Mouse (Mus musculus) G1E (cell line): Measurements from ENCODE around the gene Kif26a. TPM values are rescaled to one million over a fixed set of nuclear protein-coding genes. Genes with fewer than 3 reads are reported as not detected.

ENCODE experiments used
- ATAC-seq: 2 replicates; pipeline ENCODE4 v1.8.0; 2016; ENCODE audit warnings: mild to moderate bottlenecking; ENCODE audit not compliant: insufficient number of reproducible peaks, poor library complexity, low FRiP score, severe bottlenecking; ENCODE audit errors: extremely low read depth
- DNase-seq: peaks from one replicate; pipeline ENCODE4 v3.0.0; 2012; ENCODE audit warnings: low spot score
- H3K27me3 ChIP-seq: 2 replicates; pipeline ENCODE4 v1.6.1; 2012; ENCODE audit warnings: mild to moderate bottlenecking, low read length, inconsistent platforms; ENCODE audit not compliant: insufficient read depth
- H3K36me3 ChIP-seq: replicated peaks from 2 replicates; pipeline ENCODE3; 2012; ENCODE audit warnings: mild to moderate bottlenecking, inconsistent platforms
- H3K4me1 ChIP-seq: 2 replicates; pipeline ENCODE4 v1.6.1; 2012; ENCODE audit warnings: low read depth, low read length, inconsistent platforms, mixed read lengths; ENCODE audit not compliant: insufficient read depth
- H3K4me3 ChIP-seq: 2 replicates; pipeline ENCODE4 v1.5.1; 2012; ENCODE audit warnings: low read depth, mild to moderate bottlenecking, inconsistent platforms, low read length, moderate library complexity, mixed read lengths
- H3K9me3 ChIP-seq: replicated peaks from 2 replicates; pipeline ENCODE4 v1.6.1; 2012; ENCODE audit warnings: inconsistent platforms
- CTCF ChIP-seq: IDR thresholded peaks from 2 replicates; pipeline ENCODE4 v1.5.1; 2012; ENCODE audit warnings: low read depth, low read length, inconsistent platforms, mixed read lengths
- GATA1 ChIP-seq: IDR thresholded peaks from 2 replicates; pipeline ENCODE4 v1.6.1; 2012; ENCODE audit warnings: borderline replicate concordance, low read length, inconsistent platforms, mixed read lengths
- GATA2 ChIP-seq: IDR thresholded peaks from 2 replicates; pipeline ENCODE4 v1.6.1; 2012; ENCODE audit warnings: low read depth, low read length, inconsistent platforms, borderline replicate concordance
- POLR2AphosphoS5 ChIP-seq: IDR thresholded peaks from 2 replicates; pipeline ENCODE4 v1.6.1; 2012; ENCODE audit warnings: low read depth, low read length, inconsistent platforms; ENCODE audit not compliant: insufficient replicate concordance
- TAL1 ChIP-seq: conservative IDR thresholded peaks from 2 replicates; pipeline ENCODE4 v1.6.1; 2012; ENCODE audit warnings: low read depth, low read length, inconsistent platforms, mixed read lengths
- polyA plus RNA-seq: library from polyadenylated mRNA; stranded (reverse); fragments of >175 nt; gene quantifications from 2 replicates; pipeline ENCODE4 v1.2.3, GENCODE M21; 2012
- total RNA-seq, 2 experiments: library from RNA; stranded (forward) in 1 of 2; stranded (reverse) in 1 of 2; fragments of 200-1000 nt in 1 of 2; fragments of >200 nt in 1 of 2; fragmentation: Nextera tagmentation in 1 of 2; gene quantifications; 2 replicates each; pipeline ENCODE4 v1.2.3; 2014 to 2017

Gene Kif26a
- total and polyA plus RNA-seq, 3 experiments, result not detected

DNA sequence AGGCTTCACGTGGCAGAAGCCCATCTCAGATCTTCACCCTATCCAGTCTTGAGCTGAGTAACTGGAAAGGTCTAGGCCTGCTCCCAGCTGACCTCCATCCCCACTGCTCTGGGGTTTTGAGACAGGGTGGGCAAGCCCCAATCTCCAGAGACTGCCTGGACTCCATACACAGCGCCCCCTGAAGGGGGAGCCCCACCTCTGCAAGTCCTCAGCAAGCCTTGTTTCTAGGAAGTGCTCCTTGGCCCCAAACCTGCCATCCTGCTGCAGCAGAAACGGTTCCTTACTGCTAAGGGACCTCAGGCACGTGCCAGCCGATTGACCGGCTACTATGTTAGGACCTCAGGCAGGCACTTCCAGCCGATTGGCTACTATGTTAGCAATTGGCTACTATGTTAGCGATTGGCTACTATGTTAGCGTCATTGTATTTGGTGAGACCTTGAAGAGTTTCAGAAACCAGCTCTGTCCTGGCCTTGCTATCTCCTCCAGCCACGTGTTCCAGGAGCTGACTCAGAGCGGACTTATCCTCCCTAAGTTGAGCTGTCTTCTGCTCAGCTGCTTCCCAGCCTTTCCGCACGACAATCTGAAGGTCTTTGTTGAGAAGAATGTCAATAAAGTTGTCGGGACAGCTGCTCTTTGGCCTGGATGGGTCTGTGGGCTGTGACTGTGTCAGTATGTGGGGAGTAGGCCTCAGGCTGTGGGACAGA, 18.9 kb upstream of the Kif26a start:
- TF ChIP-seq GATA2 (no peak), GATA1 (no peak)
- peaks cover 5% of the 10 kb centered on the region for H3K9me3 ChIP-seq
- H3K27me3 ChIP-seq, result no peaks in the 10 kb centered on the region
- ATAC-seq (no peak), DNase-seq (no peak)
- H3K4me1 ChIP-seq, result no peaks in the 10 kb centered on the region
- no peaks in the 10 kb centered on the region for H3K36me3 ChIP-seq
- no peak overlapping the region for H3K4me3 ChIP-seq

DNA sequence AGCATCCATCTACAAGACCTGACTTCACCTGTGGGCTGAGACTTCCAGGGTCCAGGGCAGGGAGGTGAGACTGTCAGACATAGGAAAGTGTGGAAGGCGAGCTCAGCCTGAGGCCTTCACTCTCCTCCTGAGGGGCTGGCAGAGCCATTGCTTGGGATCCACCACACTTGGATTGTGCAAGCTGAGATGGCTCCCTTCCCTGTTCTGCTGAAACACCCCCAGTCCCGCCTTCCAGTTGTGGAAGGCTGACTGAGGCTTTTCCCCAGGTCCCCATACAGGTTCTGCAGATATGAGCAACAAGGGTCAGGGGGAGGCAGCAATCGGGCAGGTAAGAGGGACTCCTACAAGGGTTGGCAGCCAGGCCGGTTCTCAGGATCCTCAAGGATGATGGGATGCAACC, 17.5 kb upstream of the Kif26a start:
- Histone ChIP-seq H3K4me1 (no peaks in the 10 kb centered on the region), H3K36me3 (no peaks in the 10 kb centered on the region), H3K9me3 (peaks cover 5% of the 10 kb centered on the region), H3K27me3 (no peaks in the 10 kb centered on the region), H3K4me3 (no peak overlapping the region)
- DNase-seq (no peak), ATAC-seq (no peak)
- TF ChIP-seq CTCF (no peak), TAL1 (no peak), POLR2AphosphoS5 (no peak), GATA2 (no peak), GATA1 (no peak)

DNA sequence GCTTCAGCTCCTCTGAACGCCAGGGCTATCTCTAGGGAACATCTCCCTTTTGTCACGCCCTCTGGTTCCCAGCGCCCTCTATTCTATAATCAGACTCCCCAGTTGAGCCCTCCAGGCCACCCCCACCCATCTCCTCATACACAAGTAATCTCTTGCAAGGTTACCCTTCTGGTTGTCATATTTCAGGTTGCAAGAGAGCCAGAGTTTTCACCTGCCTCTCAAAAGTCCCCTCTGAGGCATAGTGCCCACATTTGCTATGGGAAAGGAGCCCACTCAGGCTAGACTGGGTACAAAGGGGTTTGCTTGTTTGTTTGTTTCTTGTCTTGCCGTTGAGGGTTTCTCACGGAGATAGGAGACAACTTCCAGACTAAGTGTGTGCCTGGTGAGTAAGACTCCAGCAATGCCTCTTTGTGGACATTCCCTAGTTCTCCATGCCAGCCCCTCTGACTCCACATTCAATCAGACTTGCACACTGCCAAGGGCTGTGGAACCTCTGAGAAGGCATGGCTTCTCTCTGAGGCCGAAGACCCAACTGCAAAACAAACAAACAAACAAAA, 16.6 kb upstream of the Kif26a start:
- no peaks in the 10 kb centered on the region for H3K27me3 ChIP-seq
- no peak for ATAC-seq
- no peak for DNase-seq

DNA sequence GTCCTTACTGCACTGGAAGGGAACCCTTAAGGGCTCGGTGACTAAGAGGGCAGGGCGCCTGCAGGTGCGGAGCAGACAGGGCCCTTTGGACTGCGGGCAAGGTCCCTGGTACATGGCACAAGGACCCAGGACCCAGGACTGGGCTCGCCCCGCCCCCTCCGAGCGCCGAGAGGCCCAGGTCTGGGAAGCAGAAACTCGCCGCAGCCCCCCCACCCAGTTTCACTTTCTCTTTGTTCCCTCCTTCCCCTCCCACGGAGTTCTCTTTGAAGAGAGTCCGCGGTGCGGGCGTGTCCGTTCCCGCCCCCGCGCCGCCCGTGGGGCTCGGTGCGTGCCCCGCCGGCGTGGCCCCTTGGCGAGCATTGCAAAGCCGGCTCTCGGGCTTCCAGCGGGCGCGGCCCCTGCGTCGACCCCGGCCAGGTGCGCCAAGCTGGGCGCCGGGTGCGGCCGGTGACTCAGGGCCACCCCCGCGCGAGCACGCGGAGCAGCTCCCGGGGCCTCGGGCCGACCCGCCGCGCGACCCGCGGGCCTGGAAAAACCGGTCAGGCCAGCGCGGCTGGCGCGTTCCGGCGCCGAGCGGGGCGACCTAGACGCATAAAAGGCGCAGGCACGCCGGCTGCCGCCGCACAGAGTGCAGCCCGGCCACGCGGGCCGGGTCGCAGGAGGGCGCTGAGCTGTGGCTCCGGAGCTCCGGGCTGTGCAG, 15.7 kb upstream of the Kif26a start:
- TF ChIP-seq POLR2AphosphoS5, result no peak
- TF ChIP-seq CTCF, result no peak
- no peak for TF ChIP-seq GATA2
- TF ChIP-seq TAL1, result no peak
- no peak for TF ChIP-seq GATA1
- no peaks in the 10 kb centered on the region for H3K27me3 ChIP-seq
- ATAC-seq (no peak), DNase-seq (no peak)
- H3K9me3 ChIP-seq, result peaks cover 5% of the 10 kb centered on the region
- H3K36me3 ChIP-seq, result no peaks in the 10 kb centered on the region
- H3K4me1 ChIP-seq, result no peaks in the 10 kb centered on the region
- H3K4me3 ChIP-seq, result no peak overlapping the region; the same call in 1 of the 2 replicates

More for the DNA sequence above, 16.6 kb upstream of the Kif26a start:
- no peak for TF ChIP-seq GATA2
- no peak for TF ChIP-seq CTCF
- no peak for TF ChIP-seq POLR2AphosphoS5
- no peak for TF ChIP-seq TAL1
- TF ChIP-seq GATA1, result no peak
- Histone ChIP-seq H3K9me3 (peaks cover 5% of the 10 kb centered on the region), H3K36me3 (no peaks in the 10 kb centered on the region), H3K4me1 (no peaks in the 10 kb centered on the region), H3K4me3 (no peak overlapping the region)

GRCm38 (mm10) chr12:112130957-112131356, 15.1 kb upstream of the Kif26a start:
- Histone ChIP-seq H3K36me3 (no peaks in the 10 kb centered on the region), H3K27me3 (no peaks in the 10 kb centered on the region), H3K9me3 (peaks cover 5% of the 10 kb centered on the region), H3K4me3 (no peak overlapping the region; the same call in 1 of the 2 replicates), H3K4me1 (no peaks in the 10 kb centered on the region)
- no peak for TF ChIP-seq GATA1
- ATAC-seq (no peak), DNase-seq (no peak)

DNA sequence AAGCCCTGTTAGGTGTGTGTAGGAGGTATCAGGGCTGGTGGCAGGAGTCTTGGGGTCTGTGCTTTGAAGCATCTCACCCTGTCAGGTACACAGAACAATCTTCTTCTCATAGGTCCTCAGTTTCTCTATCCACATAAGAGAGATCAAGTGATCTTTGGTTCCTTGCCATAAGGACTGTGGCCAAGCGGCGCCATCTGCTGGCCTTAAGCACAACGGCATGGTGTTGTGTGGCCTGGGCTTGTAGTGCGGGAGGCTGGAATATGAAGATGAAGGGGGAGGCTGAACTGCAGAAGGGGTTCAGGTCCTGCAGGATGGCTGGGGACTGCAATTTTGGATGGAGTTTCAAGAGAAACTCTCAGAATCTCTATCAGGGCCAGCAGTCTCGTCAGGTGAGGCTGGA, 5.8 kb upstream of the Kif26a start:
- DNase-seq (no peak), ATAC-seq (no peak)
- H3K4me1 ChIP-seq, result no peaks in the 10 kb centered on the region
- 0 out of 2 replicates have a peak, but pooled peaks cover 4% of the 10 kb centered on the region for H3K27me3 ChIP-seq
- H3K4me3 ChIP-seq, result no peak overlapping the region
- TF ChIP-seq CTCF, result no peak
- TF ChIP-seq TAL1, result no peak
- TF ChIP-seq GATA2, result no peak
- TF ChIP-seq POLR2AphosphoS5, result no peak
- no peak for TF ChIP-seq GATA1
- peaks cover 55% of the 10 kb centered on the region for H3K9me3 ChIP-seq
- no peaks in the 10 kb centered on the region for H3K36me3 ChIP-seq
